Mouse (Mus musculus) neural tube, embryonic 11.5 days (tissue): Measurements from ENCODE around the gene Ckap4. TPM values are rescaled to one million over a fixed set of nuclear protein-coding genes. Genes with fewer than 3 reads are reported as not detected.

Source experiments
- ATAC-seq: fragments of 200-750 bp; cut with Nextera tagmentation; 2 replicates; pipeline ENCODE4 v1.8.0; 2017; ENCODE audit warnings: moderate number of reproducible peaks, mild to moderate bottlenecking, moderate TSS enrichment, moderate library complexity; ENCODE audit not compliant: insufficient read depth, low FRiP score, low TSS enrichment
- DNase-seq: peaks from one replicate; pipeline ENCODE4 v3.0.0-alpha.2; 2015; ENCODE audit warnings: low spot score
- H3K27ac ChIP-seq: fragments of 300-500 bp; sonication (generic); 2 replicates; pipeline ENCODE4 v1.5.1; 2014; ENCODE audit warnings: low read depth, mild to moderate bottlenecking, low read length
- H3K27me3 ChIP-seq: fragments of 300-500 bp; sonication (generic); 2 replicates; pipeline ENCODE4 v1.6.1; 2014; ENCODE audit warnings: mild to moderate bottlenecking, low read length, mixed read lengths; ENCODE audit not compliant: control insufficient read depth, insufficient read depth
- H3K36me3 ChIP-seq: fragments of 300-500 bp; sonication (generic); 2 replicates; pipeline ENCODE4 v1.6.1; 2014; ENCODE audit warnings: mild to moderate bottlenecking, low read length, moderate library complexity, mixed read lengths; ENCODE audit not compliant: control insufficient read depth, insufficient read depth
- H3K4me1 ChIP-seq: fragments of 300-500 bp; sonication (generic); 2 replicates; pipeline ENCODE4 v1.6.1; 2014; ENCODE audit warnings: low read length, mixed read lengths; ENCODE audit not compliant: control insufficient read depth, insufficient read depth
- H3K4me2 ChIP-seq: fragments of 300-500 bp; sonication (generic); 2 replicates; pipeline ENCODE4 v1.6.1; 2014; ENCODE audit warnings: low read depth, mild to moderate bottlenecking, moderate library complexity
- H3K4me3 ChIP-seq: fragments of 300-500 bp; sonication (generic); 2 replicates; pipeline ENCODE4 v1.5.1; 2014; ENCODE audit warnings: low read depth, low read length
- H3K9ac ChIP-seq: fragments of 300-500 bp; sonication (generic); 2 replicates; pipeline ENCODE4 v1.6.1; 2014; ENCODE audit warnings: mild to moderate bottlenecking, low read length
- H3K9me3 ChIP-seq: fragments of 300-500 bp; sonication (generic); 2 replicates; pipeline ENCODE4 v1.6.1; 2016; ENCODE audit warnings: low read length; ENCODE audit not compliant: control insufficient read depth
- WGBS: fragments of 180-500 bp; shearing (Covaris S2); extraction: QIAGEN DNeasy Blood & Tissue Kit; methylation state at CpG from one replicate; pipeline ENCODE4 v1.1.7; 2014; 5-methylcytosine and 5-hydroxymethylcytosine counted together
- polyA plus RNA-seq: library from polyadenylated mRNA; unstranded; fragments of >200 nt; fragmentation: Nextera tagmentation; extraction: Ambion mirVana; gene quantifications from 2 replicates; pipeline ENCODE4 v1.2.1, GENCODE M21; 2014

Gene Ckap4
- polyA plus RNA-seq, 1 experiment from 2014 or later = 91.2 TPM

- H3K9me3 ChIP-seq = no peaks in the 10 kb centered on the region
- H3K4me1 ChIP-seq = peaks cover 17% of the 10 kb centered on the region
- no peak for DNase-seq
- H3K4me3 ChIP-seq = no peak overlapping the region
- H3K36me3 ChIP-seq = no peaks in the 10 kb centered on the region
- WGBS = 74% methylated on average over 4 of the region's 4 CpGs
- H3K27me3 ChIP-seq = no peaks in the 10 kb centered on the region
- no peak overlapping the region for H3K27ac ChIP-seq
- no peak for ATAC-seq
- no peak overlapping the region for H3K9ac ChIP-seq
- no peak overlapping the region for H3K4me2 ChIP-seq
Measured at GRCm38 (mm10) chr10:84535859-84536258, 2.0 kb upstream of the Ckap4 start.

GRCm38 (mm10) chr10:84535458-84535857 lies 1.6 kb upstream of the Ckap4 start:
- WGBS = 87% methylated on average over 5 of the region's 5 CpGs
- Histone ChIP-seq H3K4me1 (peaks cover 17% of the 10 kb centered on the region), H3K9ac (no peak overlapping the region), H3K27me3 (no peaks in the 10 kb centered on the region), H3K4me2 (no peak overlapping the region), H3K4me3 (no peak overlapping the region), H3K9me3 (no peaks in the 10 kb centered on the region), H3K36me3 (no peaks in the 10 kb centered on the region), H3K27ac (no peak overlapping the region)
- no peak for DNase-seq
- no peak for ATAC-seq

GRCm38 (mm10) chr10:84532911-84533882 lies 665 bp downstream of the Ckap4 start:
- Histone ChIP-seq H3K36me3 (peaks cover 6% of the 10 kb centered on the region), H3K9ac (peak overlapping the region; percentile 98), H3K27me3 (no peaks in the 10 kb centered on the region), H3K4me1 (peaks cover 17% of the 10 kb centered on the region), H3K4me2 (peak overlapping the region; percentile 57), H3K27ac (peak overlapping the region; percentile 90), H3K4me3 (peak overlapping the region; percentile 93), H3K9me3 (no peaks in the 10 kb centered on the region)
- DNase-seq (peak; percentile 68), ATAC-seq (peak; percentile 39)
- WGBS = under 1% methylated on average over 68 of the region's 72 CpGs

- H3K4me1 ChIP-seq = peaks cover 17% of the 10 kb centered on the region
- H3K27me3 ChIP-seq = no peaks in the 10 kb centered on the region
- H3K9me3 ChIP-seq = no peaks in the 10 kb centered on the region
- H3K27ac ChIP-seq = peak overlapping the region; percentile 90
- no peak for ATAC-seq
- H3K4me2 ChIP-seq = peak overlapping the region; percentile 57
- peak overlapping the region; percentile 98 for H3K9ac ChIP-seq
- no peak for DNase-seq
- peaks cover 6% of the 10 kb centered on the region for H3K36me3 ChIP-seq
- 77% methylated on average over 16 of the region's 16 CpGs for WGBS
- peak overlapping the region; percentile 93 for H3K4me3 ChIP-seq
Measured at GRCm38 (mm10) chr10:84532191-84532889, 1.5 kb downstream of the Ckap4 start.

- H3K36me3 ChIP-seq = peaks cover 6% of the 10 kb centered on the region
- no peak overlapping the region for H3K9ac ChIP-seq
- 82% methylated on average over 4 of the region's 4 CpGs for WGBS
- 0 out of 2 replicates have a peak overlapping the region, but pooled peaks have one; percentile 28 for H3K27ac ChIP-seq
- DNase-seq (no peak), ATAC-seq (no peak)
- peak overlapping the region; percentile 57 for H3K4me2 ChIP-seq
- H3K4me3 ChIP-seq = no peak overlapping the region
- peaks cover 17% of the 10 kb centered on the region for H3K4me1 ChIP-seq
- H3K9me3 ChIP-seq = no peaks in the 10 kb centered on the region
- H3K27me3 ChIP-seq = no peaks in the 10 kb centered on the region
Measured at GRCm38 (mm10) chr10:84531576-84531975, 2.3 kb downstream of the Ckap4 start.

- 92% methylated on average over 8 of the region's 8 CpGs for WGBS
- DNase-seq (no peak), ATAC-seq (no peak)
- no peaks in the 10 kb centered on the region for H3K9me3 ChIP-seq
- no peak overlapping the region for H3K4me2 ChIP-seq
- peak overlapping the region; percentile 29; the same call in 1 of the 2 replicates for H3K9ac ChIP-seq
- H3K4me1 ChIP-seq = peaks cover 17% of the 10 kb centered on the region
- no peaks in the 10 kb centered on the region for H3K27me3 ChIP-seq
- H3K36me3 ChIP-seq = peaks cover 6% of the 10 kb centered on the region
- no peak overlapping the region for H3K4me3 ChIP-seq
- H3K27ac ChIP-seq = no peak overlapping the region
Measured at GRCm38 (mm10) chr10:84530388-84530787, 3.5 kb downstream of the Ckap4 start.

- peaks cover 15% of the 10 kb centered on the region for H3K4me1 ChIP-seq
- H3K9ac ChIP-seq = no peak overlapping the region
- WGBS = 87% methylated on average over 12 of the region's 12 CpGs
- ATAC-seq (no peak), DNase-seq (no peak)
- H3K36me3 ChIP-seq = peaks cover 6% of the 10 kb centered on the region
- no peaks in the 10 kb centered on the region for H3K27me3 ChIP-seq
- H3K4me3 ChIP-seq = no peak overlapping the region
- no peak overlapping the region for H3K27ac ChIP-seq
- no peak overlapping the region for H3K4me2 ChIP-seq
- no peaks in the 10 kb centered on the region for H3K9me3 ChIP-seq
Measured at GRCm38 (mm10) chr10:84527631-84528030, 6.2 kb downstream of the Ckap4 start.

GRCm38 (mm10) chr10:84527070-84527469 lies 6.8 kb downstream of the Ckap4 start:
- Histone ChIP-seq H3K4me3 (no peak overlapping the region), H3K27ac (no peak overlapping the region), H3K4me1 (peaks cover 9% of the 10 kb centered on the region), H3K9ac (no peak overlapping the region), H3K27me3 (no peaks in the 10 kb centered on the region), H3K36me3 (peaks cover 6% of the 10 kb centered on the region), H3K4me2 (no peak overlapping the region), H3K9me3 (no peaks in the 10 kb centered on the region)
- DNase-seq (no peak), ATAC-seq (no peak)
- 83% methylated on average over 5 of the region's 5 CpGs for WGBS
